Mouse (Mus musculus) brain, embryonic 14.5 days (tissue): ENCODE results near the gene Satl1.

Experiments used
- CTCF ChIP-seq: fragments of 200-500 bp; IDR thresholded peaks from 2 replicates; pipeline ENCODE4 v1.5.1; 2012; ENCODE audit warnings: inconsistent platforms, mild to moderate bottlenecking, moderate library complexity, borderline replicate concordance; ENCODE audit not compliant: insufficient read depth, insufficient read length; ENCODE audit errors: extremely low read depth
- POLR2A ChIP-seq: fragments of 200-500 bp; IDR thresholded peaks from 2 replicates; pipeline ENCODE4 v1.6.1; 2012; ENCODE audit warnings: mild to moderate bottlenecking, inconsistent platforms, borderline replicate concordance; ENCODE audit not compliant: poor library complexity, insufficient read depth, insufficient read length, severe bottlenecking; ENCODE audit errors: extremely low read depth

DNA sequence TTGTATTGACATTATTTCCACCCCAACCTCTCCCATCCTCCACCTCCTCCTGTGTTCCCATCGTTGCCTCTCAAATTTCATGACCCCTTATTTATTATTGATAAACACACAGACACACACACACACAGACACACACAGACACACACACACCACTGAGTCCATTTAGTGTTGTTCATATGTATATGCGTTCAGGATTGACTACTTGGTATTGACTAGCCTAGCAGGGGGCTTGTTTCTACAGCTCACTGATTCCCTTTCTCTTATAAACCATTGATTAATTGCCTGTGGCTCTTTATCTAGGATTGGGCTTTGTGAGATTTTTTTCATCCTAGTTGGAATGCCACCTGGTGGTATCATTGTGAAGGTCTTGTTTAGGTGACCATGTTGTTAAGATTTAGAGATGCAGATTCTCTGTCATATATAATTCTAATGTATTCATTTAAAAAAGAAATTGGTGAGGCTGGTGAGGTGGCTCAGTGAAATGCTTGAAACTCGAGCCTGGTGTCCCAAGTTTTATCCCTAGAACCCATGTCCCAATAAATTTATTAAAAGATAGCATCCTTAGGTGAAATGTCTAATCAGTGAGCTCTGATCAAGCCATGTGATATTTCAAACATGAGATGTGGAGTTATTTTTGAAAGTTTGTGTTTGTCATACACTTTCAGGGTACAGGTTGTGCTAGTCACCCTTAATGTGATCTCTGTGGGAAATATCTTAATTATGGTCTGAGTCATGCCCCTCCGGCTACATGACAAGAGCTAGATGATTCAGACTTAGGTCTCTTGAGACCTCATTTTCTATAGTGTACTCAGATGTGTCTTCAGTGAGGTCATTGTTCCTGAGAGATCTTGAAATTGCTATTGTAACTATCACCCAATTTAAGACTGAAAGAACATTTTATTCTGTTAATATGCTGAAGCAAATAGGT, 58.8 kb downstream of the Satl1 start:
- TF ChIP-seq POLR2A (no peak), CTCF (no peak)
